Mouse (Mus musculus) forebrain, embryonic 16.5 days (tissue): ENCODE measurements around the gene Senp3. TPM values are rescaled to one million over a fixed set of nuclear protein-coding genes. Genes with fewer than 3 reads are reported as not detected.

Experiments used
- ATAC-seq: fragments of 200-750 bp; cut with Nextera tagmentation; 2 replicates; pipeline ENCODE4 v1.8.0; 2017; ENCODE audit warnings: mild to moderate bottlenecking, moderate library complexity
- H3K27ac ChIP-seq: fragments of 300-500 bp; sonication (generic); 2 replicates; pipeline ENCODE4 v1.5.1; 2014; ENCODE audit warnings: low read length, control low read depth
- H3K27me3 ChIP-seq: fragments of 300-500 bp; sonication (generic); replicated peaks from 2 replicates; pipeline ENCODE4 v1.6.1; 2014; ENCODE audit warnings: low read length; ENCODE audit not compliant: control insufficient read depth, insufficient read depth
- H3K36me3 ChIP-seq: fragments of 300-500 bp; sonication (generic); 2 replicates; pipeline ENCODE4 v1.6.1; 2014; ENCODE audit not compliant: control insufficient read depth, insufficient read depth
- H3K4me1 ChIP-seq: fragments of 300-500 bp; sonication (generic); replicated peaks from 2 replicates; pipeline ENCODE4 v1.6.1; 2014; ENCODE audit warnings: low read length; ENCODE audit not compliant: control insufficient read depth, insufficient read depth
- H3K4me2 ChIP-seq: fragments of 300-500 bp; sonication (generic); 2 replicates; pipeline ENCODE4 v1.6.1; 2014; ENCODE audit warnings: mild to moderate bottlenecking, low read length, control low read depth
- H3K4me3 ChIP-seq: fragments of 300-500 bp; sonication (generic); replicated peaks from 2 replicates; pipeline ENCODE4 v1.5.1; 2014; ENCODE audit warnings: mild to moderate bottlenecking, low read length, control low read depth
- H3K9ac ChIP-seq: fragments of 300-500 bp; sonication (generic); replicated peaks from 2 replicates; pipeline ENCODE4 v1.6.1; 2014; ENCODE audit warnings: low read depth, low read length, control low read depth
- H3K9me3 ChIP-seq: fragments of 300-500 bp; sonication (generic); 2 replicates; pipeline ENCODE4 v1.6.1; 2016; ENCODE audit warnings: low read length; ENCODE audit not compliant: control insufficient read depth
- WGBS: fragments of 180-500 bp; shearing (Covaris S2); extraction: QIAGEN DNeasy Blood & Tissue Kit; methylation state at CpG from one replicate; pipeline ENCODE4 v1.1.7; 2014; 5-methylcytosine and 5-hydroxymethylcytosine counted together
- polyA plus RNA-seq: library from polyadenylated mRNA; unstranded; fragments of >200 nt; fragmentation: Nextera tagmentation; extraction: Ambion mirVana; gene quantifications from 2 replicates; pipeline ENCODE4 v1.2.1, GENCODE M21; 2015

Gene Senp3
- polyA plus RNA-seq, 1 experiment from 2014 or later, result 115 TPM

- no peak overlapping the region for H3K27ac ChIP-seq
- ATAC-seq, result no peak
- WGBS, result 50% methylated on average over 5 of the region's 5 CpGs
- no peak overlapping the region for H3K4me2 ChIP-seq
- H3K4me3 ChIP-seq, result no peak overlapping the region
- H3K27me3 ChIP-seq, result no peaks in the 10 kb centered on the region
- no peaks in the 10 kb centered on the region for H3K4me1 ChIP-seq
- H3K9me3 ChIP-seq, result no peaks in the 10 kb centered on the region
- no peak overlapping the region for H3K9ac ChIP-seq
- no peaks in the 10 kb centered on the region for H3K36me3 ChIP-seq
These were observed 34.0 kb upstream of the Senp3 start for GRCm38 (mm10) chr11:69715929-69716328.

DNA sequence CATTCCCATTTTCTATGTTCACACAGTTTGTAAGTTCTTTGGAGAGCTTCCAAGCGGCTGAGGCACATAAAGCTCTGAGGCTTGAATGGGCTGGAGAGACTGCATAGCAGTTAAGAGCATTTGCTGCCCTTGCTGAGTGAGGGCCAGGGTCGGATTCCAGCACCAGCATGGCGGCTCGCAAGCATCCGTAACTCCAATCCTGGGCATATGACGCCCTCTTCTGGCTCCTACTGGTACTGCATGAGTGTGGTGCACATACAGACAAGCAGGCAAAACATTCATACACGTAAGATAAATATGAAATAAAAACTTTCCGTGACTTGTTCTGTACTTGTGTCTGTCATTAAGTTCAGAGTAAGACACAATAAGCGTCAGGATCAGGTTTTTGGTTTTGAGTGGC is 33.6 kb upstream of the Senp3 start:
- no peaks in the 10 kb centered on the region for H3K27me3 ChIP-seq
- 56% methylated on average over 9 of the region's 9 CpGs for whole genome bisulfite sequencing
- no peak for ATAC-seq
- H3K9ac ChIP-seq, result no peak overlapping the region
- no peaks in the 10 kb centered on the region for H3K4me1 ChIP-seq
- no peak overlapping the region for H3K27ac ChIP-seq
- H3K4me3 ChIP-seq, result no peak overlapping the region
- H3K9me3 ChIP-seq, result no peaks in the 10 kb centered on the region
- H3K4me2 ChIP-seq, result no peak overlapping the region
- H3K36me3 ChIP-seq, result no peaks in the 10 kb centered on the region

GRCm38 (mm10) chr11:69714636-69715329 is 32.9 kb upstream of the Senp3 start:
- no peak for ATAC-seq
- Histone ChIP-seq H3K9me3 (no peaks in the 10 kb centered on the region), H3K9ac (no peak overlapping the region), H3K4me2 (no peak overlapping the region), H3K4me3 (no peak overlapping the region), H3K36me3 (no peaks in the 10 kb centered on the region), H3K4me1 (peaks cover 2% of the 10 kb centered on the region; the same call in 1 of the 2 replicates), H3K27me3 (no peaks in the 10 kb centered on the region), H3K27ac (no peak overlapping the region)
- WGBS, result 82% methylated on average over 18 of the region's 18 CpGs

- Histone ChIP-seq H3K4me2 (no peak overlapping the region), H3K36me3 (no peaks in the 10 kb centered on the region), H3K4me3 (no peak overlapping the region), H3K27ac (no peak overlapping the region), H3K27me3 (no peaks in the 10 kb centered on the region), H3K9me3 (no peaks in the 10 kb centered on the region), H3K4me1 (peaks cover 3% of the 10 kb centered on the region; the same call in 1 of the 2 replicates), H3K9ac (no peak overlapping the region)
- no peak for ATAC-seq
- 85% methylated on average over 20 of the region's 20 CpGs for WGBS
These were observed 31.2 kb upstream of the Senp3 start for GRCm38 (mm10) chr11:69712954-69713672.

GRCm38 (mm10) chr11:69711082-69711481 is 29.2 kb upstream of the Senp3 start:
- H3K27ac ChIP-seq, result no peak overlapping the region
- H3K36me3 ChIP-seq, result no peaks in the 10 kb centered on the region
- no peaks in the 10 kb centered on the region for H3K9me3 ChIP-seq
- H3K4me1 ChIP-seq, result peaks cover 8% of the 10 kb centered on the region
- WGBS, result 83% methylated on average over 2 of the region's 2 CpGs
- H3K4me2 ChIP-seq, result no peak overlapping the region
- no peak for ATAC-seq
- H3K9ac ChIP-seq, result no peak overlapping the region
- no peak overlapping the region for H3K4me3 ChIP-seq
- H3K27me3 ChIP-seq, result no peaks in the 10 kb centered on the region

DNA sequence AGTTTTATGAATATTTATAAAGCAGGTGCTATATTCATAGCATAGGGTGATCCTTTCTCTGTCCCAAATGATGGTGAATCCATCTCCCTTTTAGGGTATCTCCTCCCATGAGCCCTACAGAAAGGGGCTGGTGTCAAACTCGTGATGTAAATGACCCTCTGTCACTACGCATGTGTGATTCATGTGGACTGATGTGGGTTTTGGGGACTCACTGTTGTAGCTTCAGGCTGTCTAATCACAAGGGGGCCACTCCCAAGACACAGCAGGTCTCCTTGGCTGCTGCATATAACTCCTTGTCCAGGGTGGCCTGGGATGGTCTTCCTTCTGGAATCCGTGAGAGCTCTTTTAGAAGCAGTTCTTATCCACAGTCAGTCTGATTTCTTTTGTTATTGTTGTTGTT is 28.6 kb upstream of the Senp3 start:
- no peaks in the 10 kb centered on the region for H3K9me3 ChIP-seq
- 75% methylated on average over 3 of the region's 3 CpGs for WGBS
- H3K4me2 ChIP-seq, result no peak overlapping the region
- H3K4me1 ChIP-seq, result peaks cover 8% of the 10 kb centered on the region
- H3K27ac ChIP-seq, result no peak overlapping the region
- no peak for ATAC-seq
- no peaks in the 10 kb centered on the region for H3K27me3 ChIP-seq
- no peak overlapping the region for H3K9ac ChIP-seq
- H3K36me3 ChIP-seq, result no peaks in the 10 kb centered on the region
- H3K4me3 ChIP-seq, result no peak overlapping the region

DNA sequence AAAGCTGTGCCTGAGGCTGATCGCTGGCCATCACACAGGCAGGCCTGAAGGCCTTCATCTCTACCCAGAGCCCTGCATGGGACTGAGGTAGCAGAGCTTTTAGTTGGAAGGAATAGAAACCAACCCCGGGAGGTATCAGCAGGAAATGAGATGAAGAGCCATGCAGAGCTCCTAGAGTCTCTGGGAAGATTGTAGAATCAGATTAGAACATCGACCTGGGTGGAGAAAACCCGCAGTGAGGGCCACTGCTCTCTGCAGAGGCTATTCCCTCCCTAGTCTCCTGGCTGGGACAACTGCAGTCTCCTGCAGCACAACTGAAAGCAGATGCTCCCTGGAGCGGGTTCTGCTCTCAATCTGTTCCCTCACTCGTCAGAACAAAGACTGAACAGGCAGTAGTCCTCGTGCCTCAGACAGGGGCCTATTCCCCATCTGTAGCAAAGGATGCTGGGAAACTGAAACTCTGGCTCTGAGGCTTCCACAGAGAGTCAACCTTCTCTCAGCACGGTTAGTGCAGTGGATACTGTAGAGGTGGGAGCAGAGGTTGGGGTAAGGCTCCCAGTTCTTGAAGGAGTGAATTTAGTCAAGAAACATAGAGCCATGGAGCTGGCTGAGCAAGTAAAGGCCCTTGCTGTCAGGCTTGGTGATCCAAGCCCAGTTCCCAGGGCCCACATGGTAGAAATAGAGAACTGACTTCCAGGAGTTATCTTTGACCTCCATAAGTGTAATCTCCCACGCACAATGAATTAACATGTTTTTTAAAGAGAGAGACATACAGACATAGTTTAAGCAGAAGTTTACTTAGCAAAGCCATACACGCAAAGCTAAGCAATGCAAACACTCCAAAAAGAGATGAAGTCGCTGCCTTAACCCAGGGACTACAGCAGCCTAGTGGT is 27.9 kb upstream of the Senp3 start:
- H3K4me2 ChIP-seq, result no peak overlapping the region
- H3K27ac ChIP-seq, result peak overlapping the region; percentile 28; the same call in 1 of the 2 replicates
- no peaks in the 10 kb centered on the region for H3K27me3 ChIP-seq
- WGBS, result 54% methylated on average over 11 of the region's 11 CpGs
- peaks cover 8% of the 10 kb centered on the region for H3K4me1 ChIP-seq
- H3K36me3 ChIP-seq, result no peaks in the 10 kb centered on the region
- no peak overlapping the region for H3K9ac ChIP-seq
- ATAC-seq, result no peak
- H3K9me3 ChIP-seq, result no peaks in the 10 kb centered on the region
- H3K4me3 ChIP-seq, result no peak overlapping the region

- WGBS, result 77% methylated on average over 3 of the region's 3 CpGs
- peaks cover 8% of the 10 kb centered on the region for H3K4me1 ChIP-seq
- H3K9me3 ChIP-seq, result no peaks in the 10 kb centered on the region
- no peaks in the 10 kb centered on the region for H3K27me3 ChIP-seq
- no peak overlapping the region for H3K4me3 ChIP-seq
- no peak overlapping the region for H3K4me2 ChIP-seq
- no peak overlapping the region for H3K9ac ChIP-seq
- H3K27ac ChIP-seq, result no peak overlapping the region
- ATAC-seq, result no peak
- H3K36me3 ChIP-seq, result no peaks in the 10 kb centered on the region
These were observed 26.9 kb upstream of the Senp3 start for GRCm38 (mm10) chr11:69708614-69709265.
